Mouse (Mus musculus) liver, adult 2 months (tissue): ENCODE measurements around the gene Abhd5. TPM values are rescaled to one million over a fixed set of nuclear protein-coding genes. Genes with fewer than 3 reads are reported as not detected.

Source experiments
- DNase-seq: peaks from one replicate; pipeline ENCODE4 v3.0.0-alpha.2; 2011; ENCODE audit warnings: low read depth, low spot score; ENCODE audit errors: extremely low read depth
- H3K27ac ChIP-seq: fragments of 200-500 bp; replicated peaks from 2 replicates; pipeline ENCODE4 v1.5.1; 2012; ENCODE audit warnings: low read depth, mild to moderate bottlenecking, control low read depth, inconsistent platforms, low read length; ENCODE audit not compliant: insufficient read depth
- H3K27me3 ChIP-seq: fragments of 200-500 bp; 2 replicates; pipeline ENCODE4 v1.6.1; 2012; ENCODE audit warnings: mild to moderate bottlenecking, moderate library complexity, low read length, inconsistent platforms; ENCODE audit not compliant: control insufficient read depth, insufficient read depth
- H3K36me3 ChIP-seq: fragments of 200-500 bp; 2 replicates; pipeline ENCODE4 v1.6.1; 2012; ENCODE audit warnings: low read length, inconsistent platforms; ENCODE audit not compliant: control insufficient read depth, insufficient read depth
- H3K4me1 ChIP-seq: fragments of 200-500 bp; 2 replicates; pipeline ENCODE4 v1.6.1; 2011; ENCODE audit warnings: low read length; ENCODE audit not compliant: control insufficient read depth, insufficient read depth
- H3K4me3 ChIP-seq: fragments of 200-500 bp; 2 replicates; pipeline ENCODE4 v1.5.1; 2011; ENCODE audit warnings: low read depth, mild to moderate bottlenecking, control low read depth, low read length, moderate library complexity; ENCODE audit not compliant: insufficient read depth
- H3K79me2 ChIP-seq: fragments of 200-500 bp; 2 replicates; pipeline ENCODE4 v1.6.1; 2012; ENCODE audit warnings: inconsistent platforms, mild to moderate bottlenecking, low read length, moderate library complexity; ENCODE audit not compliant: control insufficient read depth, insufficient read depth
- H3K9ac ChIP-seq: fragments of 200-500 bp; 2 replicates; pipeline ENCODE4 v1.6.1; 2012; ENCODE audit warnings: low read depth, mild to moderate bottlenecking, control low read depth, inconsistent platforms, low read length
- CTCF ChIP-seq: fragments of 200-500 bp; IDR thresholded peaks from 2 replicates; pipeline ENCODE4 v1.5.1; 2011; ENCODE audit warnings: low read depth, low read length, control low read depth
- POLR2A ChIP-seq: fragments of 200-500 bp; IDR thresholded peaks from 2 replicates; pipeline ENCODE4 v1.6.1; 2011; ENCODE audit warnings: low read length, control low read depth; ENCODE audit not compliant: insufficient read depth; ENCODE audit errors: extremely low read depth
- WGBS: fragments of 180-500 bp; shearing (Covaris S2); methylation state at CpG from one replicate; pipeline ENCODE4 v1.1.7; 2018; 5-methylcytosine and 5-hydroxymethylcytosine counted together
- polyA plus RNA-seq: library from polyadenylated mRNA; depleted of rRNA; stranded (reverse); fragments of >200 nt; gene quantifications from 2 replicates; pipeline ENCODE4 v1.2.3, GENCODE M21; 2012
- total RNA-seq: library from RNA; depleted of rRNA; stranded (reverse); fragments of >200 nt; gene quantifications from 2 replicates; pipeline ENCODE4 v1.2.3, GENCODE M21; 2014

Abhd5 gene
- total and polyA plus RNA-seq, 2 experiments, result 15.9 to 19.5 TPM

DNA sequence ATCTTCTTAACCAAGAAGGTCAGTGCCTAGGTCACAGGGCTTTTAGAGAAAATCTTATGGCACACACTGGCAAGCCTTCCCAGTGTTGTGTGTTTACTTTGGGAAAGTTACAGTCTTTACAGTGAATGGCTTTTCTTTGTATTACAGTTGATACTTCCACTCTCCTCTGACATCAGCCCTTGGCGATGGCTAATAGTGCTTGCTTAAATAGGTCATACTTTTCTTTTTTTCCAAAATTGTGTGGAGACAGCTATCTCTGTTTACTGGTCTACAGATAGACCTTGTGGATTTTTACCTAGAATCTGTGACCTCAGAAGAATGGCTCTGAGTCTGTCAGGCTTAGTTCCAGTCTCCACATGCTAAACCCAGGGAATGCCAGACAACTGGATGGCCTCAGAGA is 6.2 kb downstream of the Abhd5 start:
- Histone ChIP-seq H3K36me3 (no peaks in the 10 kb centered on the region), H3K27me3 (no peaks in the 10 kb centered on the region), H3K9ac (no peak overlapping the region), H3K4me3 (no peak overlapping the region), H3K4me1 (peaks cover 25% of the 10 kb centered on the region; the same call in 1 of the 2 replicates), H3K27ac (no peak overlapping the region), H3K79me2 (peaks cover 9% of the 10 kb centered on the region; the same call in 1 of the 2 replicates)
- DNase-seq, result peak; percentile 36
- 19% methylated on average over 1 of the region's 1 CpGs for WGBS
- no peak for TF ChIP-seq CTCF
- TF ChIP-seq POLR2A, result no peak

DNA sequence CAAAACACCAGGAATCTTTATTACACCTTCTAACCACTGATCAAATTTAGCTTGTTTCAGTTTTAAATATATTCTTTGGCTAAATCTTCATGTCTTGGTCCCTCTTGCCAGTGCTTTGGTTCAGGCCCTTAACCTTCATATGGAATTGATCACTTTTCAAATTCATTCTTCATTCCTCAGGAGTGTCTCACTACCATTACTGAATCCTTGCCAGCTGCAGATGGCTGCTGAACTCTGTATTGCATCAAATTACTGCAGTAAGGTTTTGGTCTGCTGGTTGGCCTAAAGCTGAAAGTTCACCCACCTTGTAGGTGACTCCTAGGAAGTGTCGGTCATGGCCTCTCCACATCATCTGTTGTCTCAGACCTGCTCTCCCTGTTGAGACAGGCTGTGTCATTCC is 12.8 kb downstream of the Abhd5 start:
- Histone ChIP-seq H3K36me3 (peaks cover 8% of the 10 kb centered on the region), H3K9ac (no peak overlapping the region), H3K79me2 (peaks cover 8% of the 10 kb centered on the region; the same call in 1 of the 2 replicates), H3K4me3 (no peak overlapping the region), H3K27me3 (no peaks in the 10 kb centered on the region), H3K27ac (no peak overlapping the region), H3K4me1 (no peaks in the 10 kb centered on the region)
- TF ChIP-seq POLR2A (no peak), CTCF (no peak)
- 61% methylated on average over 1 of the region's 1 CpGs for WGBS
- peak; percentile 19 for DNase-seq

DNA sequence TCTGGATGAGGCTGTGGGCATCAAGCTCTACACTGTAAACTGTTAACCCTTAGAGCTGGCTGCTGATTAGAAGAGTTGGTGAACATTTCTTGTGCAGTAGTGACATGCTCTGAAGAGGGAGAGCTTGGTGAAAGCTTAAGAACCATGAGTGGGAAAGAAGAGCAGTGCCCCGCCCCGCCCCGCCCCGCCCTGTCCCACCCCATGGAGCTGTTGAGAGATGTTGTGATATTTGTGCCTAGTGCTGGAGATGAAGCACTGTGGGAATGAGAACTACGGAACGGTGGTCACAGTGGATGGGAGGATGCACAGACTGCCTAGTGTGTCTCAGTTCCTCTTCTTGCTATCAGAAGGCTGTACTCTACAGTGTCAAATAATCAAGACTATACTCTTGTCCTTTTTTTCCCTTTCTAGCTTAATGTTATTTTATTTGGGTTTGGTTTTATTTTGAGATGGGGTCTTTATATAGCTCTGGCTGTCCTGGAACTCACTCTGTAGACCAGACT is 18.9 kb downstream of the Abhd5 start:
- H3K4me3 ChIP-seq, result no peak overlapping the region
- TF ChIP-seq POLR2A, result no peak
- TF ChIP-seq CTCF, result no peak
- 96% methylated on average over 6 of the region's 6 CpGs for WGBS

DNA sequence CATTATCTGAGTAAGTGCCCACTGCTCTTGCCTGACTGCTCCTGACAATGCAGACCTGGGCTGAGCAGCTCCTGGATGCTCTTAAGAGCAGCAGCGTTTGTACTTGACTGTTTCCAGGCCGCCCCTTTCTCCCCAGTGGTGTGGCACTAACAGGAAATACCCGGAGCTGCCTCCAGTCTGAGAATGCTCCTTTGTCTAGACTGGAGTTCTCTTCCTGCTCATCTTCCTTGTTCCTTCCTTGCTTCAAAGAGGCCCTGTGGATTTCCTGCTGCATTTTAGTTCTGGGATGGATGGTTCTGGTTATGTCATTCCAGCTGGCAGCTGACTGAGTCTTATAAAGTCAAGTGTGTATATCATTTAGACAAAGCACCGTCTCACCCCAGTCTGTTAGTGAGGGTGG is 21.1 kb downstream of the Abhd5 start:
- TF ChIP-seq CTCF (no peak), POLR2A (no peak)
- H3K4me3 ChIP-seq, result no peak overlapping the region
- H3K27me3 ChIP-seq, result no peaks in the 10 kb centered on the region
- H3K79me2 ChIP-seq, result peaks cover 11% of the 10 kb centered on the region; the same call in 1 of the 2 replicates
- 65% methylated on average over 4 of the region's 4 CpGs for WGBS
- H3K9ac ChIP-seq, result no peak overlapping the region
- H3K4me1 ChIP-seq, result peaks cover 1% of the 10 kb centered on the region; the same call in 1 of the 2 replicates
- H3K36me3 ChIP-seq, result peaks cover 36% of the 10 kb centered on the region
- H3K27ac ChIP-seq, result no peak overlapping the region
- DNase-seq, result no peak

More for the DNA sequence above, 18.9 kb downstream of the Abhd5 start:
- H3K9ac ChIP-seq, result no peak overlapping the region
- peaks cover 14% of the 10 kb centered on the region; the same call in 1 of the 2 replicates for H3K79me2 ChIP-seq
- DNase-seq, result no peak
- H3K27ac ChIP-seq, result no peak overlapping the region
- H3K4me1 ChIP-seq, result peaks cover 1% of the 10 kb centered on the region; the same call in 1 of the 2 replicates
- no peaks in the 10 kb centered on the region for H3K27me3 ChIP-seq
- peaks cover 30% of the 10 kb centered on the region for H3K36me3 ChIP-seq

DNA sequence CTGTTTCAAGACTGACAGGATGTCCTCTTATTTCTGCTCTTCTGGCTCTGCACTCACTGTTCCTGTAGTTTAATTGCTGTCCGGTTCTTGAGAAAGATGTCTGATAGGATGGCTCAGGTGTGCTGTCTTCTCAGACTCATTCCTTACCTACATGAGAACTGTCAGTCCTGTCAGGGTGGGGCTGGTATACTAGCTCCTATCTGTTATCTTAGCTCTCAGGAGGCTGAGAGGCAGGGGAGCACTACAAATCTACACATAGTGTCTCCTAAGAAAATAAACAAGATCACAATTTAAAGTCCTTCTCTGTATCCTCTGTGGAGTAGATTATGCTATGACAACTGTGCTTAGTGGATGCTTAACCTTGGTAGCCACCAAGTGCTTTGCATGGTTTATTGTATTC is 21.6 kb downstream of the Abhd5 start:
- peaks cover 1% of the 10 kb centered on the region; the same call in 1 of the 2 replicates for H3K4me1 ChIP-seq
- TF ChIP-seq CTCF, result no peak
- no peak for TF ChIP-seq POLR2A
- 88% methylated on average over 1 of the region's 1 CpGs for WGBS
- peaks cover 32% of the 10 kb centered on the region for H3K36me3 ChIP-seq
- H3K27me3 ChIP-seq, result no peaks in the 10 kb centered on the region
- H3K27ac ChIP-seq, result no peak overlapping the region
- no peak for DNase-seq
- no peak overlapping the region for H3K9ac ChIP-seq
- no peak overlapping the region for H3K4me3 ChIP-seq
- peaks cover 8% of the 10 kb centered on the region; the same call in 1 of the 2 replicates for H3K79me2 ChIP-seq

DNA sequence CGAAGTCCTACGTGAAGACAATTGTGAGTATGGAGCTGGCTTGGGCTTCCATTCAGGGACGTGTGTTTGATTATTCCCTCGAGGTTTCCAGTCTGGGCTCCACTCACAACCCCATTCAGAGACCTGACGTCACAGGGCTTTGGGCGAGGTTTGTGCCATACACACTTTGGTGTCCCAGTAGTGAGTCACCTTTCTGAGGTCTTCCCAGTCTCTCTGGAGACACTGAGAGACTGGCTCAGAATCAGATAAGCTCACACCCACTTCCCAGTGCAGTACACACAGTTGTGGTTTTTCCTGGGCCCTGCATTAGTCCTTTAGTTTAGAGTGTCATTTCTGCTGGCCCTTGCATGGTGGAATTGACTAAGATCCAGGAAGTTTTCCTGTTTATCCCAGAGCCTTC is 27.6 kb downstream of the Abhd5 start:
- Histone ChIP-seq H3K4me3 (no peak overlapping the region), H3K9ac (no peak overlapping the region), H3K4me1 (peaks cover 3% of the 10 kb centered on the region), H3K79me2 (peaks cover 2% of the 10 kb centered on the region; the same call in 1 of the 2 replicates), H3K27me3 (no peaks in the 10 kb centered on the region), H3K36me3 (peaks cover 53% of the 10 kb centered on the region), H3K27ac (no peak overlapping the region)
- DNase-seq, result no peak
- TF ChIP-seq POLR2A (no peak), CTCF (no peak)
- 91% methylated on average over 6 of the region's 6 CpGs for WGBS
